Mouse (Mus musculus) NIH3T3 (cell line): ENCODE results near the gene Olfm2.
"Not testable (repeated sequence)": the region's sequence is repeated elsewhere in the genome, so short reads cannot be mapped to it uniquely, and the experiment has no call there.

Source experiments
- DNase-seq: peaks from one replicate; pipeline ENCODE4 v3.0.0-alpha.2; 2012; ENCODE audit warnings: low read depth

The Olfm2 gene

GRCm38 (mm10) chr9:20652260-20652658 lies 93.9 kb downstream of the Olfm2 start:
- no peak for DNase-seq

- peak; percentile 98 for DNase-seq
Observed at GRCm38 (mm10) chr9:20651602-20652259, 94.4 kb downstream of the Olfm2 start, which contains the start of gene Pin1. TSS of gene Pin1 (plus strand) at chr9:20652095.

GRCm38 (mm10) chr9:20645121-20645520 lies 101.0 kb downstream of the Olfm2 start:
- peak; percentile 8 for DNase-seq

GRCm38 (mm10) chr9:20644360-20645081 lies 101.6 kb downstream of the Olfm2 start, which contains the start of gene Fbxl12:
TSS of gene Fbxl12 (minus strand) at chr9:20644767.
- peak; percentile 78 for DNase-seq

GRCm38 (mm10) chr9:20643781-20644180 lies 102.4 kb downstream of the Olfm2 start:
- DNase-seq: peak; percentile 19

GRCm38 (mm10) chr9:20642896-20643466 lies 103.2 kb downstream of the Olfm2 start:
- peak; percentile 90 for DNase-seq

GRCm38 (mm10) chr9:20642101-20642895 lies 103.9 kb downstream of the Olfm2 start, which contains the start of gene Ubl5:
TSS of gene Ubl5 (plus strand) at chr9:20642878.
- peak; percentile 92 for DNase-seq

- peak; percentile 36 for DNase-seq
Observed at GRCm38 (mm10) chr9:20641501-20641900, 104.6 kb downstream of the Olfm2 start.

- no peak for DNase-seq
Observed at GRCm38 (mm10) chr9:20639486-20639885, 106.7 kb downstream of the Olfm2 start.

GRCm38 (mm10) chr9:20638552-20638951 lies 107.6 kb downstream of the Olfm2 start:
- DNase-seq: no peak

GRCm38 (mm10) chr9:20636790-20637189 lies 109.4 kb downstream of the Olfm2 start:
- DNase-seq: no peak

GRCm38 (mm10) chr9:20636256-20636655 lies 109.9 kb downstream of the Olfm2 start:
- no peak for DNase-seq

GRCm38 (mm10) chr9:20635676-20636075 lies 110.5 kb downstream of the Olfm2 start:
- not testable (repeated sequence) for DNase-seq

GRCm38 (mm10) chr9:20631332-20631731 lies 114.8 kb downstream of the Olfm2 start:
- DNase-seq: no peak
